ENCODE assay signal across 8 mouse cellular contexts in genomic region chr5:129940736-129941494, GRCm38 (mm10). TPM values are rescaled to one million over a fixed set of nuclear protein-coding genes. Genes with fewer than 3 reads are reported as not detected.
DNase-seq lines count a peak whose midpoint lies in the region; ATAC-seq and TF ChIP-seq lines count a peak whose summit lies in the region.

No protein-coding gene starts in this region.

- no peaks in the 10 kb centered on the region for H3K27me3 ChIP-seq in embryonic facial prominence, embryonic 14.5 days (replicated peaks; ENCODE audit: control insufficient read depth, insufficient read depth, low read length)
- no peaks in the 10 kb centered on the region for H3K27me3 ChIP-seq in limb, embryonic 11.5 days (ENCODE audit: control insufficient read depth, insufficient read depth, low read length)
- H3K27me3 ChIP-seq in neural tube, embryonic 15.5 days (replicated peaks), result no peaks in the 10 kb centered on the region

- peak; percentile 42; the same call in 1 of the 2 replicates for TF ChIP-seq POLR2A in lung, adult 2 months (IDR thresholded peaks at IDR 0.05; ENCODE audit: borderline replicate concordance, extremely low read depth, low read depth, low read length)

- H3K9me3 ChIP-seq in embryonic facial prominence, embryonic 14.5 days (ENCODE audit: control insufficient read depth, low read length), result no peaks in the 10 kb centered on the region
- no peaks in the 10 kb centered on the region for H3K9me3 ChIP-seq in limb, embryonic 11.5 days (ENCODE audit: control insufficient read depth, low read length)
- H3K9me3 ChIP-seq in neural tube, embryonic 15.5 days (replicated peaks), result no peaks in the 10 kb centered on the region

- H3K9ac ChIP-seq in embryonic facial prominence, embryonic 14.5 days (ENCODE audit: low read depth, low read length), result peak overlapping the region; percentile 25; the same call in 1 of the 2 replicates
- no peak overlapping the region for H3K9ac ChIP-seq in limb, embryonic 11.5 days (ENCODE audit: low read length)
- H3K9ac ChIP-seq in neural tube, embryonic 15.5 days (replicated peaks), result peak overlapping the region; percentile 46

- H3K4me2 ChIP-seq in embryonic facial prominence, embryonic 14.5 days (ENCODE audit: low read depth, low read length), result peak overlapping the region; percentile 63
- peak overlapping the region; percentile 40 for H3K4me2 ChIP-seq in limb, embryonic 11.5 days (ENCODE audit: low read depth, severe bottlenecking)
- H3K4me2 ChIP-seq in neural tube, embryonic 15.5 days, result peak overlapping the region; percentile 61

- DNase-seq in lung, adult 2 months, result no peak
- no peak for DNase-seq in lung, postnatal 25 days (ENCODE audit: low spot score)
- DNase-seq in embryonic facial prominence, embryonic 14.5 days (ENCODE audit: low spot score), result no peak
- no peak for DNase-seq in limb, embryonic 11.5 days (ENCODE audit: low spot score)
- DNase-seq in layer of hippocampus, postnatal 36 days, result no peak
- no peak for DNase-seq in ovary, adult 18-20 months (ENCODE audit: low spot score)
- no peak for DNase-seq in thymus, postnatal 10 days (ENCODE audit: low spot score in 2 of 2)

- H3K27ac ChIP-seq in embryonic facial prominence, embryonic 14.5 days (replicated peaks; ENCODE audit: low read depth, low read length), result peak overlapping the region; percentile 55
- H3K27ac ChIP-seq in limb, embryonic 11.5 days (replicated peaks; ENCODE audit: low read depth, low read length), result no peak overlapping the region
- peak overlapping the region; percentile 73 for H3K27ac ChIP-seq in neural tube, embryonic 15.5 days (replicated peaks)

- H3K4me3 ChIP-seq in lung, adult 2 months (replicated peaks; ENCODE audit: extremely low read depth, low read depth, low read length), result peak overlapping the region; percentile 71
- peak overlapping the region; percentile 88 for H3K4me3 ChIP-seq in embryonic facial prominence, embryonic 14.5 days (ENCODE audit: low read depth, low read length)
- H3K4me3 ChIP-seq in limb, embryonic 11.5 days (ENCODE audit: low read depth, low read length), result peak overlapping the region; percentile 34
- H3K4me3 ChIP-seq in neural tube, embryonic 15.5 days (replicated peaks), result peak overlapping the region; percentile 82

- 0 out of 2 replicates have a peak, but pooled peaks cover 3% of the 10 kb centered on the region for H3K36me3 ChIP-seq in embryonic facial prominence, embryonic 14.5 days (ENCODE audit: control insufficient read depth, insufficient read depth, low read length)
- H3K36me3 ChIP-seq in limb, embryonic 11.5 days (ENCODE audit: control insufficient read depth, insufficient read depth, low read length), result no peaks in the 10 kb centered on the region
- no peaks in the 10 kb centered on the region for H3K36me3 ChIP-seq in neural tube, embryonic 15.5 days

- 2% methylated on average over 9 of the region's 9 CpGs for WGBS in lung, adult 2 months
- WGBS in embryonic facial prominence, embryonic 14.5 days, result 7% methylated on average over 9 of the region's 9 CpGs
- 9% methylated on average over 9 of the region's 9 CpGs for WGBS in limb, embryonic 11.5 days
- WGBS in neural tube, embryonic 15.5 days, result 9% methylated on average over 9 of the region's 9 CpGs

- ATAC-seq in embryonic facial prominence, embryonic 14.5 days (ENCODE audit: low read depth), result peak; percentile 35
- ATAC-seq in limb, embryonic 11.5 days (ENCODE audit: insufficient number of reproducible peaks, low FRiP score, low TSS enrichment, low read depth), result no peak; the same call in 1 of the 2 replicates
- no peak for ATAC-seq in neural tube, embryonic 15.5 days (ENCODE audit: low FRiP score)

- TF ChIP-seq CTCF in lung, adult 2 months (IDR thresholded peaks at IDR 0.05; ENCODE audit: insufficient read depth, low read length), result no peak

- H3K4me1 ChIP-seq in lung, adult 2 months (ENCODE audit: control insufficient read depth, insufficient read depth, low read length), result peaks cover 4% of the 10 kb centered on the region
- H3K4me1 ChIP-seq in embryonic facial prominence, embryonic 14.5 days (ENCODE audit: control insufficient read depth, insufficient read depth, low read length), result peaks cover 6% of the 10 kb centered on the region; the same call in 1 of the 2 replicates
- H3K4me1 ChIP-seq in limb, embryonic 11.5 days (ENCODE audit: control insufficient read depth, insufficient read depth, low read length), result no peaks in the 10 kb centered on the region
- peaks cover 8% of the 10 kb centered on the region for H3K4me1 ChIP-seq in neural tube, embryonic 15.5 days

RNA-seq across cellular contexts. Expression of gene Vkorc1l1, which starts 0.9 kb away (rescaled TPM):
- polyA plus RNA-seq in lung, adult 2 months (2012; rRNA removed), result 9.7 and 19.5 TPM in 2 replicates
- polyA plus RNA-seq in embryonic facial prominence, embryonic 14.5 days (2014; fragmentation: Nextera tagmentation; extraction: Ambion mirVana), result 24.8 and 25.4 TPM in 2 replicates
- 28.9 and 35.1 TPM in 2 replicates for polyA plus RNA-seq in limb, embryonic 11.5 days (2014; fragmentation: Nextera tagmentation; extraction: Ambion mirVana)
- 28.9 and 30.5 TPM in 2 replicates for polyA plus RNA-seq in neural tube, embryonic 15.5 days (2015; fragmentation: Nextera tagmentation; extraction: Ambion mirVana)
- 10 to 100 TPM; 42.0 to 44.4 TPM for total RNA-seq in layer of hippocampus, postnatal 36 days (2021)

RNA-seq across cellular contexts. Expression of gene Nupr1l, which starts 32.6 kb away (rescaled TPM):
- polyA plus RNA-seq in lung, adult 2 months (2012; rRNA removed), result 6.4 and 10.4 TPM in 2 replicates
- 3.4 and 3.6 TPM in 2 replicates for polyA plus RNA-seq in embryonic facial prominence, embryonic 14.5 days (2014; fragmentation: Nextera tagmentation; extraction: Ambion mirVana)
- 4.9 and 5.4 TPM in 2 replicates for polyA plus RNA-seq in limb, embryonic 11.5 days (2014; fragmentation: Nextera tagmentation; extraction: Ambion mirVana)
- polyA plus RNA-seq in neural tube, embryonic 15.5 days (2015; fragmentation: Nextera tagmentation; extraction: Ambion mirVana), result 2.6 and 4.3 TPM in 2 replicates
- 1 to 10 TPM; 1.9 to 3.8 TPM for total RNA-seq in layer of hippocampus, postnatal 36 days (2021)

RNA-seq across cellular contexts. Expression of gene Phkg1, which starts 42.6 kb away (rescaled TPM):
- 2.4 and 6.9 TPM in 2 replicates for polyA plus RNA-seq in lung, adult 2 months (2012; rRNA removed)
- 0.50 and 0.54 TPM in 2 replicates for polyA plus RNA-seq in embryonic facial prominence, embryonic 14.5 days (2014; fragmentation: Nextera tagmentation; extraction: Ambion mirVana)
- 0.07 and 0.13 TPM in 2 replicates for polyA plus RNA-seq in limb, embryonic 11.5 days (2014; fragmentation: Nextera tagmentation; extraction: Ambion mirVana)
- 0.95 and 1.3 TPM in 2 replicates for polyA plus RNA-seq in neural tube, embryonic 15.5 days (2015; fragmentation: Nextera tagmentation; extraction: Ambion mirVana)
- 10 to 100 TPM; 23.0 to 23.1 TPM for total RNA-seq in layer of hippocampus, postnatal 36 days (2021)

RNA-seq across cellular contexts. Expression of gene Zbed5, which starts 45.4 kb away (rescaled TPM):
- polyA plus RNA-seq in lung, adult 2 months (2012; rRNA removed), result 0.95 and 1.3 TPM in 2 replicates
- polyA plus RNA-seq in embryonic facial prominence, embryonic 14.5 days (2014; fragmentation: Nextera tagmentation; extraction: Ambion mirVana), result 5.6 and 9.3 TPM in 2 replicates
- polyA plus RNA-seq in limb, embryonic 11.5 days (2014; fragmentation: Nextera tagmentation; extraction: Ambion mirVana), result 12.2 and 13.5 TPM in 2 replicates
- polyA plus RNA-seq in neural tube, embryonic 15.5 days (2015; fragmentation: Nextera tagmentation; extraction: Ambion mirVana), result 11.1 and 13.0 TPM in 2 replicates
- total RNA-seq in layer of hippocampus, postnatal 36 days (2021), result 1 to 10 TPM; 4.5 to 4.9 TPM

RNA-seq across cellular contexts. Expression of gene Chchd2, which starts 53.6 kb away (rescaled TPM):
- 686 and 760 TPM in 2 replicates for polyA plus RNA-seq in lung, adult 2 months (2012; rRNA removed)
- 850 and 911 TPM in 2 replicates for polyA plus RNA-seq in embryonic facial prominence, embryonic 14.5 days (2014; fragmentation: Nextera tagmentation; extraction: Ambion mirVana)
- polyA plus RNA-seq in limb, embryonic 11.5 days (2014; fragmentation: Nextera tagmentation; extraction: Ambion mirVana), result 1,116 and 1,187 TPM in 2 replicates
- 743 and 777 TPM in 2 replicates for polyA plus RNA-seq in neural tube, embryonic 15.5 days (2015; fragmentation: Nextera tagmentation; extraction: Ambion mirVana)
- total RNA-seq in layer of hippocampus, postnatal 36 days (2021), result 100 to 1,000 TPM; 437 to 493 TPM

Comparison
In these comparisons a context has a peak if more than half of its experiments do, and no peak if none do; other contexts are left out.
1. H3K4me3 ChIP-seq: peak in every context shown above with its lines; median percentile 88 in embryonic facial prominence, embryonic 14.5 days; 82 in neural tube, embryonic 15.5 days; 71 in lung, adult 2 months; 34 in limb, embryonic 11.5 days.